Mouse (Mus musculus) CH12.LX (cell line): ENCODE measurements around the gene Zfp239. TPM values are rescaled to one million over a fixed set of nuclear protein-coding genes. Genes with fewer than 3 reads are reported as not detected.

Experiments used
- DNase-seq: peaks from one replicate; pipeline ENCODE4 v3.0.0-alpha.2; 2013; ENCODE audit errors: extremely low read depth
- H3K27ac ChIP-seq: 2 replicates; pipeline ENCODE4 v1.5.1; 2012; ENCODE audit warnings: low read depth, mild to moderate bottlenecking, control low read depth, moderate library complexity; ENCODE audit not compliant: insufficient read depth
- H3K27me3 ChIP-seq: replicated peaks from 2 replicates; pipeline ENCODE3; 2012; ENCODE audit warnings: inconsistent platforms
- H3K36me3 ChIP-seq, 2 experiments: replicated peaks in 1 of 2; 2 replicates each; pipeline versions ENCODE3 to v1.6.1; 2012; ENCODE audit warnings: inconsistent platforms in 1 of 2, low read length in 1 of 2, mild to moderate bottlenecking in 1 of 2, mixed read lengths in 1 of 2, moderate library complexity in 1 of 2; ENCODE audit not compliant: control insufficient read depth in 1 of 2, insufficient read depth in 1 of 2
- H3K4me1 ChIP-seq, 2 experiments: 2 replicates each; pipeline ENCODE4 v1.6.1; 2012; ENCODE audit warnings: inconsistent platforms in 1 of 2, moderate library complexity in 1 of 2; ENCODE audit not compliant: insufficient read depth in 2 of 2, control insufficient read depth in 1 of 2
- H3K4me2 ChIP-seq: 2 replicates; pipeline ENCODE4 v1.6.1; 2012; ENCODE audit warnings: low read depth, mild to moderate bottlenecking, control low read depth; ENCODE audit not compliant: poor library complexity, insufficient read depth, severe bottlenecking
- H3K4me3 ChIP-seq, 3 experiments: fragments of 150-350 bp in 1 of 3; sonication (generic) in 1 of 3; replicated peaks in 1 of 3; 2 replicates each; pipeline versions ENCODE3 to v1.5.1; 2011 to 2012; ENCODE audit warnings: low read depth in 2 of 3, low read length in 2 of 3, mild to moderate bottlenecking in 2 of 3, moderate library complexity in 2 of 3, control low read depth in 1 of 3, improper control_type of control experiment in 1 of 3, inconsistent platforms in 1 of 3, mixed read lengths in 1 of 3; ENCODE audit not compliant: poor library complexity in 1 of 3
- H3K79me2 ChIP-seq: replicated peaks from 2 replicates; pipeline ENCODE4 v1.6.1; 2012; ENCODE audit warnings: mild to moderate bottlenecking, moderate library complexity; ENCODE audit not compliant: control insufficient read depth, poor library complexity, insufficient read depth, severe bottlenecking; ENCODE audit errors: extremely low read depth
- H3K9ac ChIP-seq: 2 replicates; pipeline ENCODE4 v1.6.1; 2012; ENCODE audit warnings: low read depth, mild to moderate bottlenecking, control low read depth, moderate library complexity; ENCODE audit not compliant: insufficient read depth
- H3K9me3 ChIP-seq: replicated peaks from 2 replicates; pipeline ENCODE3; 2012; ENCODE audit warnings: low read length, inconsistent platforms, mixed read lengths
- CHD1 ChIP-seq: IDR thresholded peaks from 2 replicates; pipeline ENCODE4 v1.6.1; 2012; ENCODE audit warnings: low read depth, low read length, improper control_type of control experiment, inconsistent platforms
- CHD2 ChIP-seq: IDR thresholded peaks from 2 replicates; pipeline ENCODE4 v1.6.1; 2011; ENCODE audit warnings: low read length, improper control_type of control experiment
- CTCF ChIP-seq, 2 experiments: IDR thresholded peaks in 1 of 2; conservative IDR thresholded peaks in 1 of 2; 2 replicates each; pipeline ENCODE4 v1.5.1; 2011 to 2012; ENCODE audit warnings: low read depth in 2 of 2, low read length in 2 of 2, improper control_type of control experiment in 1 of 2, inconsistent platforms in 1 of 2, mild to moderate bottlenecking in 1 of 2, moderate library complexity in 1 of 2
- E2F4 ChIP-seq: IDR thresholded peaks from 2 replicates; pipeline ENCODE4 v1.6.1; 2011; ENCODE audit warnings: low read depth, low read length, improper control_type of control experiment; ENCODE audit not compliant: insufficient replicate concordance
- ELF1 ChIP-seq: IDR thresholded peaks from 2 replicates; pipeline ENCODE4 v1.6.1; 2014; ENCODE audit warnings: low read depth, mild to moderate bottlenecking, inconsistent platforms, low read length, improper control_type of control experiment
- ETS1 ChIP-seq: conservative IDR thresholded peaks from 2 replicates; pipeline ENCODE4 v1.6.1; 2012; ENCODE audit warnings: low read depth, mild to moderate bottlenecking, inconsistent platforms, low read length, improper control_type of control experiment, moderate library complexity
- GABPA ChIP-seq: IDR thresholded peaks from 2 replicates; pipeline ENCODE4 v1.6.1; 2012; ENCODE audit warnings: low read depth, low read length, improper control_type of control experiment, inconsistent platforms; ENCODE audit not compliant: insufficient replicate concordance
- HCFC1 ChIP-seq: IDR thresholded peaks from 2 replicates; pipeline ENCODE4 v1.6.1; 2012; ENCODE audit warnings: low read depth, mild to moderate bottlenecking, inconsistent platforms, low read length, improper control_type of control experiment
- IRF4 ChIP-seq: IDR thresholded peaks from 2 replicates; pipeline ENCODE4 v1.6.1; 2014; ENCODE audit warnings: low read depth, mild to moderate bottlenecking, inconsistent platforms, low read length, improper control_type of control experiment
- JUN ChIP-seq: IDR thresholded peaks from 2 replicates; pipeline ENCODE4 v1.6.1; 2011; ENCODE audit warnings: low read depth, mild to moderate bottlenecking, low read length, improper control_type of control experiment, moderate library complexity; ENCODE audit not compliant: insufficient read depth
- JUND ChIP-seq: conservative IDR thresholded peaks from 2 replicates; pipeline ENCODE4 v1.6.1; 2011; ENCODE audit warnings: low read depth, low read length, improper control_type of control experiment
- MAFK ChIP-seq: IDR thresholded peaks from 2 replicates; pipeline ENCODE4 v1.6.1; 2011; ENCODE audit warnings: low read length, improper control_type of control experiment; ENCODE audit not compliant: insufficient replicate concordance
- MAX ChIP-seq: IDR thresholded peaks from 2 replicates; pipeline ENCODE4 v1.6.1; 2011; ENCODE audit warnings: low read length, improper control_type of control experiment
- MAZ ChIP-seq: IDR thresholded peaks from 2 replicates; pipeline ENCODE4 v1.6.1; 2012; ENCODE audit warnings: low read depth, mild to moderate bottlenecking, inconsistent platforms, low read length, improper control_type of control experiment, moderate library complexity
- MEF2A ChIP-seq: IDR thresholded peaks from 2 replicates; pipeline ENCODE4 v1.6.1; 2014; ENCODE audit warnings: low read depth, mild to moderate bottlenecking, inconsistent platforms, low read length, improper control_type of control experiment, borderline replicate concordance
- MXI1 ChIP-seq: IDR thresholded peaks from 2 replicates; pipeline ENCODE4 v1.6.1; 2011; ENCODE audit warnings: mild to moderate bottlenecking, low read depth, low read length, improper control_type of control experiment
- MYC ChIP-seq: IDR thresholded peaks from 2 replicates; pipeline ENCODE4 v1.6.1; 2011; ENCODE audit warnings: low read depth, mild to moderate bottlenecking, improper control_type of control experiment, low read length
- NRF1 ChIP-seq: IDR thresholded peaks from 2 replicates; pipeline ENCODE4 v1.6.1; 2014; ENCODE audit warnings: low read depth, mild to moderate bottlenecking, inconsistent platforms, low read length, improper control_type of control experiment, moderate library complexity
- PAX5 ChIP-seq: IDR thresholded peaks from 2 replicates; pipeline ENCODE4 v1.6.1; 2012; ENCODE audit warnings: low read length, inconsistent platforms, mixed read lengths
- POLR2AphosphoS2 ChIP-seq: IDR thresholded peaks from 2 replicates; pipeline ENCODE4 v1.6.1; 2011; ENCODE audit warnings: low read depth, low read length, improper control_type of control experiment
- RAD21 ChIP-seq: IDR thresholded peaks from 2 replicates; pipeline ENCODE4 v1.6.1; 2011; ENCODE audit warnings: low read depth, mild to moderate bottlenecking, low read length, improper control_type of control experiment, moderate library complexity
- RCOR1 ChIP-seq: conservative IDR thresholded peaks from 2 replicates; pipeline ENCODE4 v1.6.1; 2012; ENCODE audit warnings: low read depth, mild to moderate bottlenecking, inconsistent platforms, low read length, improper control_type of control experiment
- SMC3 ChIP-seq: IDR thresholded peaks from 2 replicates; pipeline ENCODE4 v1.6.1; 2011; ENCODE audit warnings: low read depth, low read length, improper control_type of control experiment
- TCF12 ChIP-seq: IDR thresholded peaks from 2 replicates; pipeline ENCODE4 v1.6.1; 2014; ENCODE audit warnings: low read depth, mild to moderate bottlenecking, inconsistent platforms, low read length, improper control_type of control experiment
- UBTF ChIP-seq: IDR thresholded peaks from 2 replicates; pipeline ENCODE4 v1.6.1; 2012; ENCODE audit warnings: low read depth, mild to moderate bottlenecking, inconsistent platforms, low read length, improper control_type of control experiment, moderate library complexity
- USF1 ChIP-seq: IDR thresholded peaks from 2 replicates; pipeline ENCODE4 v1.6.1; 2014; ENCODE audit warnings: low read depth, mild to moderate bottlenecking, inconsistent platforms, low read length, improper control_type of control experiment
- ZKSCAN1 ChIP-seq: IDR thresholded peaks from 2 replicates; pipeline ENCODE4 v1.6.1; 2012; ENCODE audit warnings: low read depth, inconsistent platforms, low read length, improper control_type of control experiment, borderline replicate concordance
- ZMIZ1 ChIP-seq: IDR thresholded peaks from 2 replicates; pipeline ENCODE4 v1.6.1; 2012; ENCODE audit warnings: low read depth, mild to moderate bottlenecking, inconsistent platforms, low read length, improper control_type of control experiment
- dilution Hi-C: fragments of 300-500 bp; cut with MboI; formaldehyde crosslinking; loops from 2 replicates; pipeline ENCODE4 v1.14.3; 2020; ENCODE audit warnings: low sequenced_read_pairs; ENCODE audit not compliant: extremely low pct_unique_long_range_greater_than_20kb, extremely low pct_ligation_motif_present
- in situ Hi-C: fragments of 300-500 bp; cut with MboI; formaldehyde crosslinking; loops from 3 replicates; pipeline ENCODE4 v1.14.3; 2019; ENCODE audit warnings: low sequenced_read_pairs, low pct_ligation_motif_present, low pct_unique_long_range_greater_than_20kb, mixed read lengths
- polyA plus RNA-seq: library from polyadenylated mRNA; unstranded; fragments of >175 nt; gene quantifications from 2 replicates; pipeline ENCODE4 v1.2.1, GENCODE M21; 2012; ENCODE audit warnings: low read depth; ENCODE audit not compliant: insufficient read length
- total RNA-seq, 2 experiments: library from RNA; depleted of rRNA; stranded (reverse); fragments of 300-350 nt in 1 of 2; fragments of >200 nt in 1 of 2; gene quantifications; 2 replicates each; pipeline ENCODE4 v1.2.3; 2012 to 2014

Gene Zfp239
- total and polyA plus RNA-seq, 3 experiments, result 13.1 to 19.6 (median 16.6) TPM

GRCm38 (mm10) chr6:117881997-117882396 lies 20.1 kb downstream of the Zfp239 start:
- TF ChIP-seq MAZ, result no peak
- no peak for TF ChIP-seq SMC3
- no peak for TF ChIP-seq IRF4
- TF ChIP-seq NRF1, result no peak
- TF ChIP-seq GABPA, result no peak
- TF ChIP-seq CHD1, result no peak
- no peak for TF ChIP-seq CHD2
- TF ChIP-seq E2F4, result no peak
- TF ChIP-seq RAD21, result no peak
- no peak for TF ChIP-seq MYC
- no peak for TF ChIP-seq MAX
- TF ChIP-seq UBTF, result no peak
- TF ChIP-seq RCOR1, result no peak
- TF ChIP-seq PAX5, result no peak
- no peak for TF ChIP-seq TCF12
- no peak for TF ChIP-seq ZKSCAN1
- no peak for TF ChIP-seq CTCF (conservative IDR thresholded peaks at IDR 0.05 in 1 of 2, IDR thresholded peaks at IDR 0.05 in 1 of 2; ENCODE audit: low read depth in 2 of 2, low read length in 2 of 2)
- no peak for TF ChIP-seq MEF2A
- TF ChIP-seq USF1, result no peak
- no peak for TF ChIP-seq JUN
- H3K27ac ChIP-seq, result no peak overlapping the region
- dilution Hi-C loops, result no loop called here
- H3K4me2 ChIP-seq, result no peak overlapping the region
- no peak overlapping the region for H3K9ac ChIP-seq
- H3K9me3 ChIP-seq, result no peaks in the 10 kb centered on the region
- H3K4me3 ChIP-seq, result no peak overlapping the region
- no peaks in the 10 kb centered on the region for H3K79me2 ChIP-seq
- H3K36me3 ChIP-seq, result peaks cover 0 to 6% of the 10 kb centered on the region in 2 experiments
- H3K27me3 ChIP-seq, result no peaks in the 10 kb centered on the region
- peaks cover 3 to 21% of the 10 kb centered on the region in 2 experiments; a peak in 2 of 4 replicates for H3K4me1 ChIP-seq
- in situ Hi-C loops, result loop anchor here (5.0 kb wide), 1 partner anchor 35 kb away; no protein-coding TSS in a partner anchor
- no peak for DNase-seq

GRCm38 (mm10) chr6:117885943-117886342 lies 24.0 kb downstream of the Zfp239 start:
- Histone ChIP-seq H3K4me1 (peaks cover 3 to 27% of the 10 kb centered on the region in 2 experiments; a peak in 3 of 4 replicates), H3K36me3 (peaks cover 0 to 6% of the 10 kb centered on the region in 2 experiments), H3K9me3 (no peaks in the 10 kb centered on the region), H3K79me2 (no peaks in the 10 kb centered on the region), H3K27me3 (no peaks in the 10 kb centered on the region), H3K4me2 (no peak overlapping the region), H3K9ac (no peak overlapping the region), H3K4me3 (no peak overlapping the region), H3K27ac (no peak overlapping the region)
- in situ Hi-C loops (no loop called here), dilution Hi-C loops (no loop called here)
- no peak for DNase-seq
- TF ChIP-seq CHD1 (no peak), E2F4 (no peak), MAZ (no peak), USF1 (no peak), NRF1 (no peak), MAFK (no peak), MXI1 (no peak), GABPA (no peak), SMC3 (no peak), POLR2AphosphoS2 (no peak), HCFC1 (no peak), JUND (no peak), ZKSCAN1 (no peak), CHD2 (no peak), RAD21 (no peak), ELF1 (no peak), ETS1 (no peak), CTCF (conservative IDR thresholded peaks at IDR 0.05 in 1 of 2, IDR thresholded peaks at IDR 0.05 in 1 of 2; ENCODE audit: low read depth in 2 of 2, low read length in 2 of 2) (no peak), PAX5 (no peak), ZMIZ1 (no peak)
